Mouse (Mus musculus) embryo, embryonic 10 days (tissue): ENCODE data around the gene Cst6.
A peak's percentile ranks its signal among the peaks of the same experiment; 100 is the strongest.

Experiments
- DNase-seq: peaks from one replicate; pipeline ENCODE4 v3.0.0-alpha.2; 2015; ENCODE audit warnings: low spot score

Gene Cst6

DNA sequence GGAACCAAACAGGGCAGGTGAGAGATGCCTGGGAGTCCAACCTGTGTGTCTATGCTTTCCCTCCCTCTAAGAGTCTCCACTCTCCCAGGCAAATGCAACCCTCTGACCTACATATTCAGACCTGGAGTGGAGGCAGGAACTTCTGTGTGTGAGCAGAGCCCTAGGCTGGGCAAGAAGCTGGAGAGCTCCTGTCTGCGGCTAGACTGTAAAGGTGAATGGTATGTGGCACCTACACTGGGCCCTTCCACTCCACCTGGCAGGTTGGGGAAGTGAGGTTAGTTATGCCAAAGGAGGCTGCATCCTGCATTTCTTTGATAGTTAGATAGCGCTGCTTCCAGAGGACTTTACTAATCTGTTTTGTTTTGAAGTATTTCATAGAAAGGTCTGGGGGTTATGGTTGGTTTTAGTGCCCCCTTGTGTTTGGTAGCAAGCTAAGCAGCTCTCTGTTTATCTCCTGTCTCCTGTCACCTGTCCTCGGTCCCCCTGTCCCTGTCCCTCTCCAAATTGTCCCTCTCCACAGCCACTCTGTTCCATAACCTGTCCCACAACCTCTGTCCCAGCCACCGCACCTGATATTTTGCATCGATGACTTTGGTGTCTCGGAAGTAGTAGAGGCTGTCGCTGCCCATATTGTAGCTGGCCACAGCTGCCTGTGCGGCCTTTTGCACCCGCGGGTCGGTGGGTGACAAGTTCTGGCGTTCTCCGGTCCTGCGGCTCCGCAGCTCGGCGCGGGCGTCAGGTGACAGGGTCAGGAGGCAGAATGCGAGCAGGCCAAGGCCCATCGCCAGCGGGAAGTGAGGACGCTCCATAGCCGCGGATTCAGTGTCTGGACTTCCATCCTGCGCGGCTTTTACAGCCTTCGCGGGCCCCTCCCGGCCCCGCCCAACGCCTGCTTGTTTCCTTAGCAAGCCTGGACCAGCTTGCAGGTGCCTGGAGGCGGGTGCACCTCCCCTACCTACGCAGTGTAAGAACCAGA lies 560 bp downstream of the Cst6 start:
- DNase-seq = peak; percentile 44

DNA sequence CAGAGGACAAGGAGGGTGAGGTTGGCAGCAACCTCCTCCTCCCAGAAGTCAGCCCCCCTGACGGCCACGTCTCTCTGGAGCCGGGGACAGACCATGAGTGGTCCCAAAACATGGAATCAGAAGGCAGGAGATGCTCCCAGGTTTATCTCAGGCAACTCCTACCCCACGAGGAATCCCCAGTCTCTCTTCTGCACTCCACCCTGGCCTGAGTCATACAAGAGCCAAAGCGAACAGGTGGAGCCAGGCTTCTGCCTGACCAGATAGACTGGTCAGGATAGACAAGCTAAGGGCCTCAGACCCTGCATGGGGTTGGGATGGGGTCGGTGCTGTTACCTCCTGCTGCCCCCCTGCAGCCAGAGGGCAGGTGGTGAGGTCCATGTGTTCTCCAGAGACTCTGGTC lies 1.3 kb downstream of the Cst6 start:
- no peak for DNase-seq

DNA sequence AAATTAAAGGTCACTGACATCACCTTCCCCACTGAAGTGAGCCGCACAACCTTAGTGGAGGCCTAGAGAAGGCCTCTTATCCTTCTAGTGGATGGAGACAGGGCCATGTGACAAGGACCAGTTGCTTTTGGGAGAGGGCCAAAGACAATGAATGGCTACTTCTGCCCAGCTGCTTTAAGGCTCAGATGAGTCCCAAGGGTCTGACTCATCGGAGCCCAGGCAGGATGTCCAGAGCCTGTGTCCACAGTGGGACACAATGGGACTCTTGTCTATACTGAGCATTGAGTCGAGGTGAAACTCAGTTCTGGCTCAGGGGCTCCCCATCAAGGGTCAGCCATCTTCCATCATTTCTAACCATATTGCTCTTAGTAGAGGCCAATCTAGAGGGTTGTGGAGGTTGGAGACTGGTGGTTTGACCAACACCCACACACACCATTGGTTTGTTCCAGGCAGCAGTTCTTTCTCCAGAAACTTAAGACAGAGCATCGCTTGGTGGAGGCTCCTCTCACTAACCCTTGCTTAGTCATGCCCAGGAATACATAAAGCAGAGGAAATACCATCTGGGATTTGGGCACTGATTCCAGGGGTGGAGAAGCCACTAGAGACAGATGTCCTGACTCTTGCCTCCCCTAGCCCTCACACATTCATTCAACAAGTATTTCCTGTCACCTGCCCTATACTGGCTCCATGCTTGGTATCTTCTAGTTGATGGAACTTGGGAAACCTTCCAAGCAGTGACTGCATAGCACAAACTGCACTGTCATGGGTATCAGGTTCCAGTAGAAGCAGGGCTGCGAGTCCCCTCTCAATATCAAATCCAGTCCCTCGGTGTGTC lies 3.9 kb downstream of the Cst6 start:
- DNase-seq = no peak

DNA sequence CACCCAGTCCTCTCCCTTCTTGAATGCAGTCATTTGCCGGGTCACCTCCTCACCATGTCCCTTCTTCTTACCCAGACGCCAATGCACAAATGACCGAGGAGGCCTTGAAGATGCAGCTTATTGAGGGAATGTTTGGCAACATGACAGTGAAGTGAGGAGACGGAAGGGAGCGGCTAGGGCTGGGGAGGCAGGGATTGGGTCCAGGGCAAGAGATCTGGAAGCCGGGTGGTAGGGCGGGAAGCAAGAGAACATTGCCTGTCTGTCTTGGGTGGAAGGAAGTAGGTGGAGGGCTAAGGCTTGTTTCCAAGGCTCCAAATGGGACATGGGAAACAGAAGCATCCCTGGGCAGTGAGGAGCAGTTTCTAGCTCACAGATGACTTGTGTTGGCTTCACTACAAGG lies 8.0 kb downstream of the Cst6 start:
- DNase-seq = no peak

DNA sequence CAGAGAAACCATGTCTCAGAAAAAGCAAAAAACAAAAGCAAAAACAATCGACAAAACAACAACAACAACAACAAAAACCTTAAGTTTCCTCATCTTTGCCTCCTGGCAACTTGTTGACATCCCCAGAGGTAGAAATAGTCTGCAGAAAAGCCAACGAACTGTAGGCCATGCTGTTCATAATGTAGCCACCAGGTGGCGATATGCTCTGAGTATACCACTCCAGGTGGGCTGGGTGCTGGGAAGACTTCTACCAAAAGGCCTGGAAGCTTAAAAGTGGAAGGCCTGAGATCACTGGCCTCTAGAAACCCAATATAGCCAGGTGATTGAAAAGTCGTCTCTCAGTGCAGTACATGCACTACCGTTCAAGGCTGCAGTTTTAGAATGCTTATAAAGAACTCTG lies 11.4 kb downstream of the Cst6 start:
- peak; percentile 88 for DNase-seq

DNA sequence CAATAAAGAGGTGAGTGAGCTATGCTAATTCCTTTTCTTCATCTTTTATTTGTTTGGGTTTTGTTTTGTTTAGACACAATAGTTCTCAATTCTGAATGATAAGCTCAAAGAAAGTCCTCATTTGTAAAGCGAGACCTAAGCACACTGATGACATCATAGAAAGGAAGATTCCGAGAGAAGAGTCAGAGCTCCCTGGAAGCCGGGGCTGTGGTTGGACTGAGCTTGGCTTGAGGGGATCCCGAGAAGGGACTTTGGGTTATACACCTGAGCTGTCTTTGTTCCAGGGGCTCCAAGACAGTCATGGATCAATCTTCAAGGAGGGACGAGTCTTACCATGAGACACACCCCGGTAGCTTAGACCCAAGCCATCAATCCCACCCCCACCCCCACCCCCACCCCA lies 13.9 kb downstream of the Cst6 start, which contains the start of gene Catsper1:
Catsper1 (plus strand) TSS at position 301 of the 400 bp plus-strand sequence.
- DNase-seq = no peak

DNA sequence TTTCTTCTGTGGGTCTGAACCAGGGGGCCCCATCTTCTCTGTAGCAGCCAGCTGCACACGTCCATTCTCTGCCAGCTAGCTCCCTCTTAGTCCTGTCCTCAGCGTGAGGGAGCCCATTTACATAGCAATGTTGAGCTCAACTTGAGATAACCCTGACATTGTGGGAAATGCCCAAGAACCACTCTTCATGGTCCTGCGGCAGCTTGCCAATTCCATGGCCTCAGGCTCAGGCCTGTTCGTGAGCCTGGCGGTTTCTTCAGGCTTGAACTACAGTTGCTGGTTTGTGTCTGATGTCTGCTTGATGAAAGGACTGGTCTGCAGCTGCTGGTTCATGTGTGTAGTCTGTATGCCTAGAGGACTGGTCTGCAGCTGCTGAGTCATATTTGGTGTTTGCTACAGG lies 14.6 kb downstream of the Cst6 start:
- DNase-seq = no peak

DNA sequence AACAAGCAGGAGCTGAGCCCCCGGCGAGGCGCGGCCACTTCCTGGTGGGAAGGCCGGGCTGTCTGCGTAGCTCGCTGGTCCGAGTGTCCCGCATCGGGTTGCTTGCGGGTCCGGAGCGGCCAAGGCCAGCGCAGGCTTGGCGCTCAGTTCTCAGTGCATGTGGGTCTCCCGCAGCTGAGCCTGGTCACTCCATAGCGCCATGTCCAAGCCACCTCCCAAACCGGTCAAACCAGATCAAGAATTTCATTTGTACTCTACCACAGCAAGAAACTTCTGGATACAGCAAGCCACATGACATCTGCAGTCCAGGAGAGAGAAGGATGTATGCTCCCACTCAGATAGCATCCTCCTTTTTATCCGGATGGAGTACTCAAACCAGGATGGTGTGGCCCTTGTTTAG lies 21.4 kb downstream of the Cst6 start:
- no peak for DNase-seq

DNA sequence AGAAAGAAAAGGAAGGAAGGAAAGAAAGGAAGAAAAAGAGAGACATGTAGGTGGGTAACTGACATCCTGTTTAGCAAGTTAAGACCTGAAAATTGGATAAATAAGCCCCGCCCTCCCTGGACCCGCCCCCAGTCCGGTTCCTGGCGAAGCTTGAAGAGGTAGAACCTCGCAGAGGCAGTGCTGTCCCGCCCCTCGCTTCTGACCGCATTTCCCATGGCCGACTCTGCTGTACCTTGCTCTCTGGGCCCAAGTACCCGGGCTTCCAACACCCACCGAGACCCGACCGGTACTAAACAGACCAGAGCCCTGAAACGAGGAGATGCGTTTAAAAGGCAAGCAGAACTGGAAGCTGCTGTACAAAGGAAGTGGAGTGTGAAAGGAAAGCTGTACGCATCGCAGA lies 25.6 kb downstream of the Cst6 start:
- DNase-seq = no peak

DNA sequence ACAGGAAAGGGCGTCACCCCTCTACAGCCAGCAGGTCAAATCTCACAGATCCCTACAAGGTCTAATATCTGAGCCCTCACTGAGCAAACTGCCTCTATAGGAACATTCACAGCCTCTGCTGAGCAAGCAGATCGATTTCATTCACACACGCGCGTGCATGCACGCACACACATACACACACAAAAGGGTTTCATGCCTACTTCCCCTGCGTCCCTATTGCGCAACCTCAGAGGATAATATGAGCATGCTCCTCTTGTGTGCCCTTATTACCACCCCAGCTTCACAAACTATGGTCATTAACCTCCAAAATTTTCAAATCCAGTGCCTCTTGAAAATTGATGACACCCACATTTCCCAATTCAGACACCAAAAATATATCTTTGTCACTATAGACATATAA lies 36.2 kb downstream of the Cst6 start:
- no peak for DNase-seq

DNA sequence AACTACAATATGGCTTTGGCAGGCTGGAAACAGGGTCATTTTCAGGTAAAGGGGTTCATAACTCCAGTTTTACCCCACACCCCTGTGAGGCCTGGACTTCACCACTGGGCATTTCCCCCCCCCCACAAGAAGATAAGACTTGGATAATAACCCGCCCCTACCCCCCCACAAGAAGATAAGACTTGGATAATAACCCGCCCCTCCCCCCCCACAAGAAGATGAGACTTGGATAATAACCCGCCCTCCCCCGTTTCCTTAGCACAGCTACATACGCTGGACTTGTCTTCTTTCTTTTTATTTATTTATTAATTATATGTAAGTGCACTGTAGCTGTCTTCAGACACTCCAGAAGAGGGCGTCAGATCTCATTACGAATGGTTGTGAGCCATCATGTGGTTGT lies 40.3 kb downstream of the Cst6 start:
- DNase-seq = no peak

DNA sequence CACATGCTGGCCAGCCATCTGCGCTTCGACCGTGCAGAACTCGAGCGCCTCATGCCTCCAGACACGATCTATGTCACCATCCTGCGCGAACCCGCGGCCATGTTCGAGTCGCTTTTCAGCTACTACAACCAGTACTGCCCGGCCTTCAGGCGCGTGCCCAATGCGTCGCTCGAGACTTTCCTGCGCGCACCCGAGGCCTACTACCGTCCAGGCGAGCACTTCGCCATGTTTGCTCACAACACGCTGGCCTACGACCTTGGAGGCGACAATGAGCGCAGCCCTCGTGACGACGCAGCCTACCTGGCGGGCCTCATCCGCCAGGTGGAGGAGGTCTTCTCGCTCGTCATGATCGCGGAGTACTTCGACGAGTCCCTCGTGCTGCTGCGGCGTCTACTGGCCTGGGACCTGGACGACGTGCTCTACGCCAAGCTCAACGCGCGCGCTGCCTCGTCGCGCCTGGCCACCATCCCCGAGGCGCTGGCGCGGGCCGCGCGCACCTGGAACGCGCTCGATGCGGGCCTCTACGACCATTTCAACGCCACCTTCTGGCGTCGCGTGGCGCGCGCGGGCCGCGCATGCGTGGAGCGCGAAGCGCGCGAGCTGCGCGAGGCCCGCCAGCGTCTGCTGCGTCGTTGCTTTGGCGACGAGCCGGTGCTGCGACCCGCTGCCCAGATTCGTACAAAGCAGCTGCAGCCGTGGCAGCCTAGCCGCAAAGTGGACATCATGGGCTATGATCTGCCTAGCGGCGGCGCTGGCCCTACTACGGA lies 42.2 kb downstream of the Cst6 start:
- DNase-seq = peak; percentile 39

DNA sequence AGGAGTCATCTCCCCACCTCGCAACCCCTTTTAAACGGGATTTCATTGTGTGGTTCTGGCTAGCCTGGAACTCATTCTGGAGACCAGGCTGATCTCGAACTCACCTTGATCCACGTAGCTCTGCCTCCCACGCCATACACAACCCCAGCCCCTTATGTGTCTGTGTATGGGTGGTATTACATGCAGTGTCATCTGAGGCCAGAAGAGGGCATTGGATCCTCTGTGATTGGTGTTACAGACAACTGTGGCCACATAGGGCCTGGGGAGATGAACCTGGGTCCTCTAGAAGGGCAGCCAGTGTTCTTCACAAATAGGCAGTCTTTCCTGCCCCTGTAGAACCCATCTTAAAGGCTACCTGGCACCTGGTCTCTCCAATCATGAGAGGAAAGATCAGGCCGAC lies 43.1 kb downstream of the Cst6 start:
- DNase-seq = peak; percentile 27

DNA sequence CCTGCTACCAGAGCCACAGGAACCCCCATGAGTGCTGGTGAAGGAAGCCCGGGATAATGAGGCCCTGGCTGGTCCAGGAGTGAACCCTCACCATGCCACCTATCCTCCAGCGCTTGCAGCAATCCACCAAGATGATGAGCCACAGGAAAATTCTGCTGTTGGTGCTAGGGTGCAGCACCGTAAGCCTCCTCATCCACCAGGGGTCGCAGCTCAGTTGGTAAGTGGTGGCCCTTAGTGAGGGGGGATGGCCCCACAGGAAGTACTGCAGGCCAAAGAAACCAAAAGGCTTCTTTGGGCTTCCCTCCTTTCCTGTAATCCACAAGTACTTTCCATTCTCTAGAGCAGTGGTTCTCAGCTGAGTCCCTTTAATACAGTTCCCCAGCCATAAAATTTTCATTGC lies 46.9 kb downstream of the Cst6 start:
- peak; percentile 81 for DNase-seq

DNA sequence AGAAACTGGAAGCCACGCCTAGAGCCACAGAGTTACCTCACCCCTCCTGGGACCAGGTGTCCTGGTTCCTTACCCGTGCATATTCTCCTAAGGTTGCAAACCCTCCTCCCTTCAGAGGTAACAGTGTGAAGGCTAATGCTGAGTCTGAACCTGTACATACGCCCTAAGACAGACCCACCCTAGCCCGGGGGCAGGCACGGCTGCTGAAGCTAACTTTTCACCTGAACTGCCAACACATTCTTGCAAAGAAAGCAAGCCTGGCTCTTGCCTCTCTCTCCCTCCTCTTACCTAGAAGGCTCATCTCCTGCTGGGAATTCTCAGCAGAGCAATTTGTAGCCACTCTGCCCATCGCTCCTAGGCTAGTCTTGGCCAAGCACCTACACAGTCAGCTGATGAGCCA lies 48.8 kb downstream of the Cst6 start:
- no peak for DNase-seq

DNA sequence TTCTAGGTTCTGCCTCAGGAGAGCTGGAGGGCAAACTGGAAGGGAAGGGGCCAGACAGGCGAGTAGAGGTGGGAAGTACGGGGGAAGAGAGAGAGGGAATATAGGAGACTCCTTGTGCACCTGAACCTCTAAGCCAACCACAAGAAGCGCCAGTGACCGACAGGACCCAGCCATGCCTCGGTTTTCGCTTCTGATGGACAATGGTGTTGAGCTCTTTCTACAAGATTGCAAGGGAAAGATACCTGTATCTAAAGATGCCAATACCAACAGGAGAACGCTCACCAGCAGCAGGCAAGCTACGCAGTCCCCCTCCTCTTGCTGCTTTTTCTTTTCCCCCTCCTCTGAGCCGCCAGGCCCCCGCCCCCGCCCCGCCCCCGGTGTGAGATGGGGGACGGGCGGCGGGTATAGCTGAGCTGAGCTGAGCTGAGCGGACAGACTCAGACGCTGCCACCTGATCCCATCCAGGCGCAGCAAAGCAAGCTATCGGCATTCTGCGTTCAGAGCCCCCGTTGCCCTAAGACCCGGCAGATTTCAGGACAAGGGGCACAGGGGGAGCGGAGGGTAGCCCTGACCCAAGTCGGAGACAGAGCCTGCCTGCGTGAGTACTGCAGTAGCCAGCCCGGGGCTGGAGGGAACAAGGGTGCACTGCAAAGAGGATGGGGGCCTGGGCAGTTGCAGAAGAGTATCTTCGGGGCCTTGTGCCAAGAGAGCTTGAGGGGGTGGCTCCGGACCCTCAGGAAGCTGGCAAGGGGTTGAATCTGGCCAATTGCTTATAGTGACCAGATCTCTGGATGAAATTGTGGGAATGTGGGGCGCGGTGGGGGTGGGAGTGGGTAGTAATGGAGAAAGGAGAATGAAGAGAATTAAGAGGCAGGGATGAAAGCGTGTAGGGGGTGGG lies 51.2 kb downstream of the Cst6 start, which contains the start of gene Gal3st3:
Gal3st3 (plus strand) TSS at position 429 of the 898 bp plus-strand sequence.
- DNase-seq = peak; percentile 66

DNA sequence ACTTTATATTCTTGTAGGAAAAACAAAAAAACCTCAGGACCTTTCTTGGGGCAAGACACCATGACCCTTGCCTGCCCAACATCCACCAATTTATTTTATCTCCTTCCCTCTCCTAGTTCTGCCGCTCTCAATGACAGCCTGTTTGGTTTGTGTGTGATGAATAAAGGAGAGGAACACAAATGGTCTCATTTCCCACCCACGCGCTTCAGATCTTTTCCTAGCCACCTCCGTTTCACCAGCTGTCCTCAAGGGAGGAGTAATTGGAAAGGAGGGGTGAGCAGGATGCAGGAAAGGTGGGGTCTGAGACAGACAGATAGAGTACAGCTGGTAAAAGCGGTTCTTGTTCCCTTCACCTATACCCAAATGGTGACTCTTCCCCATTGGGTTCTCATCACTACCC lies 52.7 kb downstream of the Cst6 start:
- no peak for DNase-seq

DNA sequence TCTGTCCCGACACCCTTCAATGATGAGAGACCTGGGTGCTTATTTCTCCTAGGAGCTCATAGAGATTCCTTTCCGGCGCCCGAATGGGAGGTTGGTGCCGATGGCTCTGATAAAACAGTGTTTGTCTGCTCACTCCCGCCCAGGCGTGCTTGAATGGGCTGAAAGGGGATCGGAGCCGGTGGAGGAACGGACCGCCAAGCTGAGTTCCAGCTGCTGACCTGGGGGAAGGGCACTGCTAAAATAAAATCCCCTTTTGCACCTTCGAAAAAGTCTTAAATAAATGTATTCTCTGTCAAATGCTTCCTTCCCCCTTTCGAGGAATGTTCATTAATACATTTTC lies 53.7 kb downstream of the Cst6 start:
- no peak for DNase-seq

DNA sequence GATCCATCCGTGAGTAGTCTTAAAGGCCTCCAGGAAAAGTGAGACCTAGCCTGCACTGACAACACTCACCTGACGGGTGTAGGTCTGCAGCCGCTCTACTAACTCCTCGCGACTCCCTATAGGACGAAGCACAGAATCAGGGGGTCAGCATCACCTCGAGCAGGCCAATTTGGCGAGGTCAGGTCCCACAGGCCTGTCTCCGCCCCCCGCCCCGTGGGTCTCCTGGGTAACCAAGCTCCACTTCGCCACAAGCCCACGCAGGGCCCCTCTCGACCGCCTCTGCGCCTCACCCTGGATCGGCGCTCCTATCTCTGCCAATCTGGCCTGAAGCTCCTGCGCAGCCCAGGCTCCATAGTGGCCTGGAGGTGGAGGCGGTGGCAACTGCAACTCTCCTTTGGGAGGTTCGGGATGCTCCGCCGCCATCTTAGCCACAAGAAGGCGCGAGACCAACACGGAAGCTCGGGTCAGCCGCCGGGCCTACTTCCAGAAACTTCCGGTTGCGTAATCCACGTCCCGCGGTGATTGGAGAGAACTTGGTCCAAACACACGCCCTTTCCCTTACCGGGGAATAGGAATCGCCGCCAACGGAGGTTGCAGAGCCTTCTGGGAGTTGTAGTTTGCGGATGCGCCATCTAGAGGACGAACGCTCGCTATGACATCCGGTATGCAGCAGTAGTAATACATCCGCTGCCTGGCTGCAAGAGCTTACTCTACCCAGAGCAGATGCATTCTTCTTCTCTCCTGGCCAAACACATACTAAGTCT lies 54.2 kb downstream of the Cst6 start, which contains the start of gene Sf3b2:
Sf3b2 (minus strand) TSS at position 484 of the 764 bp plus-strand sequence.
- peak; percentile 100 for DNase-seq
